Mouse (Mus musculus): ENCODE measurements around the gene Vkorc1. TPM values are rescaled to one million over a fixed set of nuclear protein-coding genes. Genes with fewer than 3 reads are reported as not detected.
A peak's percentile ranks its signal among the peaks of the same experiment; 100 is the strongest.

Gene Vkorc1
- polyA plus RNA-seq, 1 experiment from 2014 or later = 261 TPM

GRCm38 (mm10) chr7:127875627-127876001 is 19.8 kb downstream of the Vkorc1 start:
- H3K36me3 ChIP-seq (ENCODE audit: control insufficient read depth, insufficient read depth, low read length) = peaks cover 20% of the 10 kb centered on the region
- under 1% methylated on average over 42 of the region's 43 CpGs for WGBS
- ATAC-seq = peak; percentile 89

GRCm38 (mm10) chr7:127874812-127875626 is 20.4 kb downstream of the Vkorc1 start:
- H3K27ac ChIP-seq (ENCODE audit: low read length) = peak overlapping the region; percentile 100
- WGBS = 2% methylated on average over 20 of the region's 20 CpGs
- H3K36me3 ChIP-seq (ENCODE audit: control insufficient read depth, insufficient read depth, low read length) = peaks cover 16% of the 10 kb centered on the region
- H3K9ac ChIP-seq (ENCODE audit: low read depth, low read length) = peak overlapping the region; percentile 99
- peak overlapping the region; percentile 99 for H3K4me3 ChIP-seq (ENCODE audit: low read length)
- H3K4me1 ChIP-seq (ENCODE audit: control insufficient read depth, insufficient read depth, low read length) = peaks cover 21% of the 10 kb centered on the region
- no peaks in the 10 kb centered on the region for H3K9me3 ChIP-seq (ENCODE audit: control insufficient read depth, low read length)
- no peaks in the 10 kb centered on the region for H3K27me3 ChIP-seq (replicated peaks; ENCODE audit: control insufficient read depth, insufficient read depth, low read length)
- peak overlapping the region; percentile 57 for H3K4me2 ChIP-seq (ENCODE audit: low read depth, low read length)
- ATAC-seq = peak; percentile 18

More at GRCm38 (mm10) chr7:127875627-127876001, 19.8 kb downstream of the Vkorc1 start:
- Histone ChIP-seq H3K27me3 (replicated peaks; ENCODE audit: control insufficient read depth, insufficient read depth, low read length) (no peaks in the 10 kb centered on the region), H3K4me1 (ENCODE audit: control insufficient read depth, insufficient read depth, low read length) (peaks cover 21% of the 10 kb centered on the region), H3K27ac (ENCODE audit: low read length) (peak overlapping the region; percentile 100), H3K4me3 (ENCODE audit: low read length) (peak overlapping the region; percentile 99), H3K9ac (ENCODE audit: low read depth, low read length) (peak overlapping the region; percentile 99), H3K9me3 (ENCODE audit: control insufficient read depth, low read length) (no peaks in the 10 kb centered on the region), H3K4me2 (ENCODE audit: low read depth, low read length) (peak overlapping the region; percentile 72)

- H3K27me3 ChIP-seq (replicated peaks; ENCODE audit: control insufficient read depth, insufficient read depth, low read length) = no peaks in the 10 kb centered on the region
- peaks cover 18% of the 10 kb centered on the region for H3K36me3 ChIP-seq (ENCODE audit: control insufficient read depth, insufficient read depth, low read length)
- H3K4me1 ChIP-seq (ENCODE audit: control insufficient read depth, insufficient read depth, low read length) = peaks cover 17% of the 10 kb centered on the region
- no peak overlapping the region for H3K4me2 ChIP-seq (ENCODE audit: low read depth, low read length)
- H3K4me3 ChIP-seq (ENCODE audit: low read length) = no peak overlapping the region
- no peak overlapping the region for H3K27ac ChIP-seq (ENCODE audit: low read length)
- no peak overlapping the region for H3K9ac ChIP-seq (ENCODE audit: low read depth, low read length)
- no peaks in the 10 kb centered on the region for H3K9me3 ChIP-seq (ENCODE audit: control insufficient read depth, low read length)
- no peak for ATAC-seq
- 81% methylated on average over 5 of the region's 5 CpGs for WGBS
These were observed 25.1 kb downstream of the Vkorc1 start for GRCm38 (mm10) chr7:127870136-127870821.

- Histone ChIP-seq H3K4me3 (ENCODE audit: low read length) (no peak overlapping the region), H3K36me3 (ENCODE audit: control insufficient read depth, insufficient read depth, low read length) (peaks cover 18% of the 10 kb centered on the region), H3K9ac (ENCODE audit: low read depth, low read length) (no peak overlapping the region), H3K9me3 (ENCODE audit: control insufficient read depth, low read length) (no peaks in the 10 kb centered on the region), H3K27ac (ENCODE audit: low read length) (peak overlapping the region; percentile 36), H3K27me3 (replicated peaks; ENCODE audit: control insufficient read depth, insufficient read depth, low read length) (no peaks in the 10 kb centered on the region), H3K4me1 (ENCODE audit: control insufficient read depth, insufficient read depth, low read length) (peaks cover 12% of the 10 kb centered on the region), H3K4me2 (ENCODE audit: low read depth, low read length) (no peak overlapping the region)
- peak; percentile 69 for ATAC-seq
- 55% methylated on average over 3 of the region's 3 CpGs for whole genome bisulfite sequencing
These were observed 26.1 kb downstream of the Vkorc1 start for GRCm38 (mm10) chr7:127869149-127869810.

- Histone ChIP-seq H3K4me1 (ENCODE audit: control insufficient read depth, insufficient read depth, low read length) (peaks cover 5% of the 10 kb centered on the region), H3K4me3 (ENCODE audit: low read length) (no peak overlapping the region), H3K27me3 (replicated peaks; ENCODE audit: control insufficient read depth, insufficient read depth, low read length) (no peaks in the 10 kb centered on the region), H3K4me2 (ENCODE audit: low read depth, low read length) (no peak overlapping the region), H3K9ac (ENCODE audit: low read depth, low read length) (no peak overlapping the region), H3K27ac (ENCODE audit: low read length) (no peak overlapping the region), H3K9me3 (ENCODE audit: control insufficient read depth, low read length) (no peaks in the 10 kb centered on the region), H3K36me3 (ENCODE audit: control insufficient read depth, insufficient read depth, low read length) (peaks cover 18% of the 10 kb centered on the region)
- 96% methylated on average over 18 of the region's 18 CpGs for WGBS
- no peak for ATAC-seq
These were observed 27.8 kb downstream of the Vkorc1 start for GRCm38 (mm10) chr7:127867641-127868040.

- H3K4me3 ChIP-seq (ENCODE audit: low read length) = no peak overlapping the region
- ATAC-seq = no peak
- no peaks in the 10 kb centered on the region for H3K27me3 ChIP-seq (replicated peaks; ENCODE audit: control insufficient read depth, insufficient read depth, low read length)
- H3K36me3 ChIP-seq (ENCODE audit: control insufficient read depth, insufficient read depth, low read length) = peaks cover 18% of the 10 kb centered on the region
- no peak overlapping the region for H3K27ac ChIP-seq (ENCODE audit: low read length)
- H3K4me1 ChIP-seq (ENCODE audit: control insufficient read depth, insufficient read depth, low read length) = peaks cover 5% of the 10 kb centered on the region
- WGBS = 90% methylated on average over 12 of the region's 12 CpGs
- no peak overlapping the region for H3K9ac ChIP-seq (ENCODE audit: low read depth, low read length)
- no peaks in the 10 kb centered on the region for H3K9me3 ChIP-seq (ENCODE audit: control insufficient read depth, low read length)
- H3K4me2 ChIP-seq (ENCODE audit: low read depth, low read length) = no peak overlapping the region
These were observed 29.0 kb downstream of the Vkorc1 start for GRCm38 (mm10) chr7:127866434-127866833.

GRCm38 (mm10) chr7:127858258-127858657 is 37.2 kb downstream of the Vkorc1 start:
- Histone ChIP-seq H3K4me1 (ENCODE audit: control insufficient read depth, insufficient read depth, low read length) (no peaks in the 10 kb centered on the region), H3K27ac (ENCODE audit: low read length) (no peak overlapping the region), H3K4me2 (ENCODE audit: low read depth, low read length) (no peak overlapping the region), H3K36me3 (ENCODE audit: control insufficient read depth, insufficient read depth, low read length) (no peaks in the 10 kb centered on the region), H3K9me3 (ENCODE audit: control insufficient read depth, low read length) (no peaks in the 10 kb centered on the region), H3K9ac (ENCODE audit: low read depth, low read length) (no peak overlapping the region), H3K4me3 (ENCODE audit: low read length) (no peak overlapping the region), H3K27me3 (replicated peaks; ENCODE audit: control insufficient read depth, insufficient read depth, low read length) (no peaks in the 10 kb centered on the region)
- no peak for ATAC-seq
- WGBS = 85% methylated on average over 6 of the region's 6 CpGs

- H3K36me3 ChIP-seq (ENCODE audit: control insufficient read depth, insufficient read depth, low read length) = 0 out of 2 replicates have a peak, but pooled peaks cover 12% of the 10 kb centered on the region
- H3K4me2 ChIP-seq (ENCODE audit: low read depth, low read length) = no peak overlapping the region
- ATAC-seq = no peak
These were observed 44.5 kb downstream of the Vkorc1 start for GRCm38 (mm10) chr7:127850906-127851305.

More at GRCm38 (mm10) chr7:127850906-127851305, 44.5 kb downstream of the Vkorc1 start:
- Histone ChIP-seq H3K27ac (ENCODE audit: low read length) (no peak overlapping the region), H3K4me1 (ENCODE audit: control insufficient read depth, insufficient read depth, low read length) (no peaks in the 10 kb centered on the region), H3K9me3 (ENCODE audit: control insufficient read depth, low read length) (no peaks in the 10 kb centered on the region), H3K27me3 (replicated peaks; ENCODE audit: control insufficient read depth, insufficient read depth, low read length) (no peaks in the 10 kb centered on the region), H3K4me3 (ENCODE audit: low read length) (no peak overlapping the region), H3K9ac (ENCODE audit: low read depth, low read length) (no peak overlapping the region)
- 63% methylated on average over 5 of the region's 5 CpGs for WGBS
